Mouse (Mus musculus) ZHBTc4 (cell line): ENCODE data around the gene Naxd.
A peak's percentile ranks its signal among the peaks of the same experiment; 100 is the strongest.
"Not testable (repeated sequence)": the region's sequence is repeated elsewhere in the genome, so short reads cannot be mapped to it uniquely, and the experiment has no call there.

Experiments used
- DNase-seq: peaks from one replicate; pipeline ENCODE4 v3.0.0-alpha.2; 2011; ENCODE audit warnings: low read depth, low spot score

Gene Naxd

GRCm38 (mm10) chr8:11497017-11497990 lies at the start of gene Naxd:
Naxd (plus strand) TSS chr8:11497506.
- DNase-seq = peak; percentile 86

DNA sequence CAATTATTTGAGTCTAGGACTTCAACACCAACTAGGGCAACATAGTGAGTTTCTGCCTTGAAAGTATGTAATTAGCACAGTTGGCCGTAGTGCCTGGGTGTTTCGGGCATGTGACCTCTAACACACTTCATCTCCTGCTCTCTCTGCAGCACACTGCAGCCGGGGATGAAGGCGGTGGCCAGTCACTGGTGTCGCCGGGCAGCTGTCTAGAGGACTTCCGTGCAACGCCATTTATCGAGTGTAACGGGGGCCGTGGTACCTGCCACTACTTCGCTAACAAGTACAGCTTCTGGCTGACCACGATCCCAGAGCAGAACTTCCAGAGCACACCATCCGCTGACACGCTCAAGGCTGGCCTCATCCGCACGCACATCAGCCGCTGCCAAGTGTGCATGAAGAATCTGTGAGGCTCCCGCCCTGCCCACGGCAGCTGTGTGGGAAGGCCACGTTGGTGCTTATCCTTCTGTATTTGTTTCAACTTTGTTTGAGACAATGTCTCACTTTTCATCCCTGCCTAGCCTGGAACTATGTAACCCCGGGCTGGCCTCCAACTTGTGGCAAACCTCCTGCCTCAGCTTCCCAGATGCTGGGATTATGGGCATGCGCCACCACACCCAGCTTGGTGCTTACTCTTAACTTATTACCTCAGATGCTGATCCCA lies 49.3 kb upstream of the Naxd start:
- DNase-seq = no peak

DNA sequence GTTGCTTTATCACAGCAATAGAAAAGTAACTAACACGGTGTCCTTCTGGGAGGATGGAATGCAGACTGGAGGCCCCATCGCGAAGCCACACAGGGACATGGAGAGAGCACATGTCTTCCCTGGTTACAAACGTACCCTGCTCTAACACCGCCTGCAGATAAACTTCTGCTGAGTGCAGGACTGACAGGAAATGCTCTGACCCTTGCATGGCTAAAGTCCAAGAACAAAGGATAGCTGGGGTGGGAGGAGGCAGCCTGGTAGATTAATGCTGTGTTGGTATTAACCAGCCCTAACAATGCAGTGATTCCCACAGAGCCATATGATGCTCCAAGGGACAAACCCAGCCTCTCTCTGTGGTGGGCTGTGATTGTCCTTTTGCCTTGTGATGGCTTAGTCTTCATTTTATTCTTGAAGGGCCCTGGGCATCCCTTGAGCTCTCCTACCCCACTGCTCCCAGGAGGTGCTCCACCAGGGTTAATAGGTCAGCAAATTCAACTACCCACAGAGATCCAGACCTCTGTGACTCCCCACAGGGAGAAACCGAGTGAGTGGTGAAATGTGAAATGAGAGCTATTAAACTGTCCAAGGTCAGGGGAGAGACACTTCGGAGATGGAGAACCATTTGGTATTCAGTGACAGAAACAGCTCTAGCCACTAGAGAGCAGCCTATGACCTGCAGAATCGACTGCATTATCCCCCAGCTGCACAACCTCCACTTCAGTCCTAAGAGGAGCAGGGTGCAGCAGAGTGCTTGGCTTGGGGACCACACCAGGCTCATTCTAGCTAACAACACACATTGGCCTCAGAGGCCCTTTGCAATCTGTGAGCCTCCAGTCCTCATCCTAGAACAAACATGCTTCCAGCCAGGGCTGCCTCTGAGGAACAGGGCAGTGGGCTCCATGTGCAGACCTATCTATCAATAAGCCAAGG lies 46.9 kb upstream of the Naxd start:
- DNase-seq = peak; percentile 24

DNA sequence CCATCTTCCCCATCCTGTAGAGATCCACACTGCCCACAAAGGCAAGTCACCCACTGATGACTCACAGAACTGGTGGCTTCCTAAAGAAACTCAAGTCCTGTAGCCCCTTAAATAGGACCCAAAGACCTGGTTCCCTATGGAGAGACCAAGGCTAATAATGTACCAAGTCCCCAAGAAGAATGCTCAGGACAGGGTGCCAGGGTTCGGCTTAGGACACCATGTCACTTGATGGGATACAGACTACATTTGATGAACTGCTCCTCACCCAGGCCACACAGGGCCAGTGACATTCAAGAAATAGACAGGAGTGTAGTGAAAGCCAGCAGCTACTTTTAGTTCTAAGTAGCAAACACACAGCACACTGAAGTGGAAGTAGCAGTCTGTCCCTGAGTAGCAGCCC lies 45.2 kb upstream of the Naxd start:
- no peak for DNase-seq

GRCm38 (mm10) chr8:11452559-11452958 lies 44.7 kb upstream of the Naxd start:
- DNase-seq = no peak

DNA sequence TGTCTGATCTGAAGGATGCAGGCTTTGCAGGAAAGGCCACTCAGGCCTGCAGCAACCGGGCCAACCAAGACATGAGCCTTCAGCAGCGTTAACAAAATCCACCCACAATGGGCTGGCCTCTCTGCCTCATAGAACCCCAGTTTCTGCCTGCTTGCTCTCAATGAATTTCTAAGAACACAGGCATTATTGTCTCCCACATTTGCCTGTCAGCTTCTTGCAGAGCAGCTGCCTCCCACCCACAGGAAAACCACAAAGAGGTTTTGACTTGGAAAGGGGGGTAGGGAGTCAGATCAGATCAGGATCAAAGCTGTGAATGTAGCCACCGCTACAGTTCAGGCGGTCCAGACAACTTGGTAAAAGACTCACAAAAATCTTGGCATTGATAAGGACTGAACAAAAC lies 44.3 kb upstream of the Naxd start:
- DNase-seq = no peak

DNA sequence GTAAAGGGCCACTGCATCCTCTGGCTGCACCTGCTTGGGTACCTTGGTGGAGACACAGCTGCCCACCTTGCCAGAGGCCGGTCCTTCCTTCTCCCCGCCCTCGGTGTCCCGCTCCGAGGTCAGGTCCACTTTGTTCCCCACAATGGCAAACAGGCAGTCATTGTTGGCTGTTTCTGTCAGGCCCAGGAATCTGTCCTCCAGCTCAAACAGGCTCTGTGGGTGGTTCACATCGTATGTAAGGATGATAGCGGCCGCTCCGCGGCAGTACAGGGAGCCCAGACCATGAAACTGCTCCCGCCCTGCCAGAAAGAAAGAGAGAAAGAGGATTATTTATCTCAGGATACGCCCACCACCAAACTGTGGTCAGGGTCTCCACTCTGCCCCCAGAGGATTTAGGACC lies 43.1 kb upstream of the Naxd start:
- no peak for DNase-seq

DNA sequence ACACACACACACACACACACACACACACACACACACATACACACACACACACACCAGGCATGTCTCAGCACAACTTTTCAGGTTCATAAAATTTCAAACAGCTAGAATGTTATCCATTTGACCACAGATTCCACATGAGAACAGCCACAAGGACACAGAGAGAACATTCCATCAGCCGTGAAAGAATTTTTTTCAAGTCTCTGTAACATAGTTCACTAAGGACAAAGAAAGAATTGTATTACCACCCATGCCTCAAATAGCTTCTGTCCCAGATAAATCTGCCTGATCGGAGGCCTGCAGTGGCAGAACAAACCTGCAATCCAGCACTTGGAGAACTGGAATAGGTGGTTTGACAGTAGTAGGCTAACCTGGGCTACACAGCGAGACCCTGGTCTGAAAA lies 40.0 kb upstream of the Naxd start:
- no peak for DNase-seq

DNA sequence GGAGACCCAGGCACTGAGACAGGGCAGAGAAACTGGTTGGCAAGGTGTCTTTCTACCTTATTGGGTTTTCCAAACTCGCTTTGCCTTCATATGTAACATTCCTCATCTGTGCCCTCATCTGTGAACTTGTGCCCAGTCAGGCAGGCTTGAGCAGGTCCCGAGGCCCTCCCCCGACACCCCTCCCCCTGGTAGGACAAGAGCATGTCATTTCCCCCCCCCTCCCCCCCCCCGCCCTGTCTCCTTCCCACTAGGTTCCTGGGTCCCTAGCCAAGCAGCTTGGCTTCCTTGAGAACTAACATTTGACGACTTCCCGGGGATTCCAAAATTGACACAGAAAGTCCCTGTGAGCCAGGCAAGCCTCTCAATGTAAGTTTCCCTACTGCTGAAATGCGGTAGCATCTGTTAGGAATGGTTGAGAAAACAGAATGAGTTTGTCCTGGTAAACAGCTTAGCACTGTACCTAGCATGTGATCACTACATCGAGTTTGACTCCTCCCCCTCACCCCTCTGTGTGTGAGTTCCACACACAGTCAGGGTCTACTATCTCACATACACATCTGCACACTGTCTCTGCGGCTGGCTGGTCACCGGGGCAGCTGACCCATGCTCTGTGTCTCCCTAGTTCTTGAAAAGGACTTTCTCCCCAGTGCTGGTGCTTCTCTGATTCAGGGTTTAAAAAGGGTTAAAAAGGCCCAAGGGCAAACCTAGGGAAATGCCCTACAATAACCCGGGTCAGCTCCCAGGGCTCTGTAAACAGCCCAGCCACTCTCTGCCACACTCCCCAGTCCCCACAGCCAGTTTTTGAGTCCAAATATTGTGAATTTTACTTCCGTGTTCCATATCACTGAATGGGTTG lies 39.1 kb upstream of the Naxd start:
- no peak for DNase-seq

GRCm38 (mm10) chr8:11459016-11459415 lies 38.3 kb upstream of the Naxd start:
- DNase-seq = no peak

- DNase-seq = no peak
These were observed 36.4 kb upstream of the Naxd start for GRCm38 (mm10) chr8:11460934-11461333.

DNA sequence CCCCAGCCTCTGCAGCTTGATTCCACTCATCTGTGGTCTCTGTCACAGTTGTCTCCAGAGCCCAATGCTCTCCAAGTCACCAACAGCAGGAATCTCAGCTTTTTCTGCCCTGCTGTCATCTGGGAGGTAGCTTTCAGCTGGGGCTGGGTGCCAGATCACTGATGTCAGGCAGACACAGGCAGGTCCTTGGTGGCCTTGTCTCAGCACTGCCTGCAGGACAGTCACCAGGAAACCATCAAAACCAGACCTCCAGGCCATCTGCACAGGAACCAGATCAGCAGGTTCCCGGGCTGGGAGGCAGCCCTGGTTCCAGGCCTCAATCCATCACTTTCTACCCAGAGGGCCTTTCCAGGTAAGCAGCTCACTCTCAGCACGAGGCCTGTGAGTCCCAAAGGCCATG lies 35.5 kb upstream of the Naxd start:
- DNase-seq = no peak

GRCm38 (mm10) chr8:11462641-11463040 lies 34.7 kb upstream of the Naxd start:
- DNase-seq = no peak

GRCm38 (mm10) chr8:11463541-11463888 lies 33.8 kb upstream of the Naxd start:
- no peak for DNase-seq

- DNase-seq = peak; percentile 22
These were observed 33.2 kb upstream of the Naxd start for GRCm38 (mm10) chr8:11463889-11464706.

GRCm38 (mm10) chr8:11464707-11464964 lies 32.7 kb upstream of the Naxd start:
- DNase-seq = no peak

- no peak for DNase-seq
These were observed 31.7 kb upstream of the Naxd start for GRCm38 (mm10) chr8:11465619-11466018.

DNA sequence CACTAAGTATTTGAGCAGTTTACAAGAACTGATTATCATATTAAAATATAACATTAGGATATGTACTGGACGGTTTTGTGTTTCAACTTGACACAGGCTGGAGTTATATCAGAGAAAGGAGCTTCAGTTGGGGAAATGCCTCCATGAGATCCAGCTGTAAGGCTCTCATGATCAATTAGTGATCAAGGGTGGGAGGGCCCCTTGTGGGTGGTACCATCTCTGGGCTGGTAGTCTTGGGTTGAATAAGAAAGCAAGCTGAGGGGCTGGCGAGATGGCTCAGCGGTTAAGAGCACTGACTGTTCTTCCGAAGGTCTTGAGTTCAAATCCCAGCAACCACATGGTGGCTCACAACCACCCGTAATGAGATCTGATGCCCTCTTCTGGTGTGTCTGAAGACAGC lies 30.8 kb upstream of the Naxd start:
- DNase-seq = not testable (repeated sequence)

GRCm38 (mm10) chr8:11469095-11469494 lies 28.2 kb upstream of the Naxd start:
- peak; percentile 79 for DNase-seq

GRCm38 (mm10) chr8:11470694-11471093 lies 26.6 kb upstream of the Naxd start:
- DNase-seq = no peak
